Mouse (Mus musculus): ENCODE measurements at regions not wholly inside any gene's neighbourhood (a gene's known extent, or its start where the extent isn't known, plus 50 kb on each side); places are given as distances from the start of the nearest gene placed in this dataset.
A peak's percentile ranks its signal among the peaks of the same experiment; 100 is the strongest.

GRCm38 (mm10) chr9:98791709-98792108, 50.6 kb upstream of the Prr23a1 start:
- no peaks in the 10 kb centered on the region for H3K27me3 ChIP-seq (ENCODE audit: insufficient read depth, poor library complexity, severe bottlenecking)
- 76% methylated on average over 4 of the region's 4 CpGs for WGBS
- H3K4me1 ChIP-seq = no peaks in the 10 kb centered on the region
- H3K4me3 ChIP-seq = no peak overlapping the region
- no peak overlapping the region for H3K27ac ChIP-seq
- H3K9me3 ChIP-seq = no peaks in the 10 kb centered on the region
- DNase-seq (ENCODE audit: low spot score) = no peak
- H3K36me3 ChIP-seq = no peaks in the 10 kb centered on the region

DNA sequence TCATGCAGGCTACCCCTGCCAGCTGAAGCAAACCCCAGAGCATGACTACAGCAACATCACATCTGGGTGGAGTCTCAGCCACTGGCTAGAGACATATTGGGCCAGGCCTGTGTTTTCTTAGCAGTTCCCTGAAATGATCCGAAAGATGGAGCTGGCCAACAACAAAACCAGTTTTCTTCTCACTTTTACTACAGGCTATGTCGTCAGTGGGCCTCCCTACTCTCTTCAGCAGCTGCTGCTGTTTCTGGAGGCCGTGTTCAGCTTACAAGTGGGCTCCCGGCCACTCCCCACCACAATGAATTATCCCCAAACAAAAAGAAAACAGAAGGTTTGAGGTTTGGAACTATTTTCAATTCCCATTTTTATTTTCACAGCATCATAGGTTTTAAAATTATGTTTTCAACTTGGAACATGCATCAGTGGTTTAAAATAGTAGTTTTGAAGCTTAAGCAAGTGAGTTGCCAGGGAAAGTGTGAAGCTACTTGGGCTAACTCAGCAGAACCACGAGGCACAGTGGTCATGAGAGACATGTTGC, 68.6 kb upstream of the Prr23a1 start:
- Histone ChIP-seq H3K27me3 (ENCODE audit: insufficient read depth, poor library complexity, severe bottlenecking) (no peaks in the 10 kb centered on the region), H3K27ac (no peak overlapping the region), H3K36me3 (no peaks in the 10 kb centered on the region), H3K9me3 (no peaks in the 10 kb centered on the region), H3K4me1 (no peaks in the 10 kb centered on the region), H3K4me3 (no peak overlapping the region)
- 72% methylated on average over 5 of the region's 5 CpGs for WGBS
- no peak for DNase-seq (ENCODE audit: low spot score)

- Histone ChIP-seq H3K27ac (no peak overlapping the region), H3K4me3 (no peak overlapping the region), H3K27me3 (ENCODE audit: insufficient read depth, poor library complexity, severe bottlenecking) (no peaks in the 10 kb centered on the region), H3K36me3 (no peaks in the 10 kb centered on the region), H3K9me3 (no peaks in the 10 kb centered on the region), H3K4me1 (no peaks in the 10 kb centered on the region)
- 80% methylated on average over 11 of the region's 11 CpGs for WGBS
- DNase-seq (ENCODE audit: low spot score) = no peak
Measured at GRCm38 (mm10) chr9:98773212-98773611, 69.1 kb upstream of the Prr23a1 start.

DNA sequence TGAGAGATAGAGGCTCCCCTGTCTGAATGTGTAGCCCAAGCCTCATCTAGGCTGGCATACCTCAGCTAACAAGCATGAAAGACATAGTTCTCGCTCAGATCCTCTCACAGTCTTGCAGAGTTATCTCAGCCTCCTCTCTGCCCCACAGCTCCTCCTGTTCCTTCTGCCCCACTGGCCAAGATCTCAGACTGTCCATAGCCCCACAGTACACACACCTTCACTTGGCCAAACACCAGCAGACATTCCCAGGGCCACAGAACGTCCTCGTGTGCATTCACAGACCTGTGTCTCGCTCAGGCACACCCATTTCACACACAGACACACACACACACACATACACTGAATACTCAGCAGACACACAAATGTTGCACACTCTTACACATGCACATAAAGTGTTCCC, 87.5 kb upstream of the Prr23a1 start:
- Histone ChIP-seq H3K27me3 (ENCODE audit: insufficient read depth, poor library complexity, severe bottlenecking) (no peaks in the 10 kb centered on the region), H3K27ac (no peak overlapping the region), H3K9me3 (no peaks in the 10 kb centered on the region), H3K4me1 (no peaks in the 10 kb centered on the region), H3K36me3 (no peaks in the 10 kb centered on the region), H3K4me3 (no peak overlapping the region)
- WGBS = 78% methylated on average over 4 of the region's 4 CpGs
- DNase-seq (ENCODE audit: low spot score) = no peak

GRCm38 (mm10) chr9:98753356-98753953, 88.8 kb upstream of the Prr23a1 start:
- Histone ChIP-seq H3K27ac (no peak overlapping the region), H3K4me3 (no peak overlapping the region), H3K4me1 (no peaks in the 10 kb centered on the region), H3K9me3 (no peaks in the 10 kb centered on the region), H3K36me3 (no peaks in the 10 kb centered on the region), H3K27me3 (ENCODE audit: insufficient read depth, poor library complexity, severe bottlenecking) (no peaks in the 10 kb centered on the region)
- no peak for DNase-seq (ENCODE audit: low spot score)
- 70% methylated on average over 6 of the region's 6 CpGs for WGBS

GRCm38 (mm10) chr9:98743785-98744184, 98.5 kb upstream of the Prr23a1 start:
- Histone ChIP-seq H3K36me3 (no peaks in the 10 kb centered on the region), H3K4me3 (no peak overlapping the region), H3K4me1 (no peaks in the 10 kb centered on the region), H3K27me3 (ENCODE audit: insufficient read depth, poor library complexity, severe bottlenecking) (no peaks in the 10 kb centered on the region), H3K9me3 (no peaks in the 10 kb centered on the region), H3K27ac (no peak overlapping the region)
- no peak for DNase-seq (ENCODE audit: low spot score)

DNA sequence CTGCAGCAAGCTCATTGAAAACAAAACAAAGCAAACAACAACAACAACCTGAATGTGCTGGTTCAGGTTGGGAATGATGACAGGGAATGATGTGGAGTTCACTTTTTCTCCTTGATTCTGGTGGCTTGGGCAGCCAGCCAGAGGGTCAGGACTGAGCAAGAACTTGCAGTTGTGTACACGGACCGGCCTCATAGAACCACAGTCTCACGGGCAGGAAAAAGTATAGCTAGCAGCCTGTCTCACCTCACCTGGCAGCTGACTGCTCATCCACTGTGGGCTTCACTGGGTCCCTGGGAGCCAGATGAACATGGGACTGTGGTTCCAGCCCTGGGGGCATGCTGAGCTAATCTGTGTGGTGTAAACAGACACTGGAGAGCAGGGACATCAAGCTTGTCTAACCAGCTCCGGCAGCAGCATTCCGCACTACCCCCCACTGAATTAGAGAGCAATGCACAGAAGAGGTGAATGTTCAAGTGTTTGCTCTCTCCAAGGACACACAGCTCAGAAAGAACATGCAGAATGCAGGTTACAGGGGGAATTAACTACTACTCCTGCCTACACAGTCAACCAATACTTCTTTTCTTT, 114.9 kb upstream of the Prr23a1 start:
- H3K27me3 ChIP-seq (ENCODE audit: insufficient read depth, poor library complexity, severe bottlenecking) = no peaks in the 10 kb centered on the region
- H3K36me3 ChIP-seq = no peaks in the 10 kb centered on the region
- no peak for DNase-seq (ENCODE audit: low spot score)
- WGBS = 52% methylated on average over 5 of the region's 5 CpGs
- no peak overlapping the region for H3K4me3 ChIP-seq
- peaks cover 5% of the 10 kb centered on the region; the same call in 1 of the 2 replicates for H3K4me1 ChIP-seq
- H3K27ac ChIP-seq = no peak overlapping the region
- H3K9me3 ChIP-seq = 0 out of 2 replicates have a peak, but pooled peaks cover 3% of the 10 kb centered on the region

DNA sequence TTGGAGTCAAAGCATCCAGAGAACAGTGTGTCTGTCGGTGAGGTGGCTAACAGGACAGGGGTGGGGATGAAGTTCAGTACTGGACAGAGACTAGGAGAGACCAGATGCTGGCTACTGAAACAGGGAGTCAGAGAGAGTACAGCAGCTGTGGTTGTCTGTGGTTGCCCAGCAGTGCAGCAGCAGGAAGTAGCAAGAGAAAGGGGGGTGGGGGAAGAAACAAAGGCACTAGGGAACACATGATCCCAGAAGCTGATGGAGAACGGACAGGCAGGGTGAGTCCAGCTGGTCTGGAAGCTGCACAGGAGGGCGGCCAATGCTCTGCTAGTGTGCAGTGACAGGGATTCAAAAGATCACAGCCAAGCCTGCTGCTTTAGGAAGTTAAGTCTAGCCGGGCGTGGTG, 115.7 kb upstream of the Prr23a1 start:
- 54% methylated on average over 5 of the region's 5 CpGs for WGBS
- H3K4me1 ChIP-seq = peaks cover 5% of the 10 kb centered on the region; the same call in 1 of the 2 replicates
- H3K27ac ChIP-seq = no peak overlapping the region
- H3K27me3 ChIP-seq (ENCODE audit: insufficient read depth, poor library complexity, severe bottlenecking) = no peaks in the 10 kb centered on the region
- no peaks in the 10 kb centered on the region for H3K9me3 ChIP-seq
- DNase-seq (ENCODE audit: low spot score) = no peak
- H3K4me3 ChIP-seq = no peak overlapping the region
- H3K36me3 ChIP-seq = no peaks in the 10 kb centered on the region

- no peaks in the 10 kb centered on the region for H3K36me3 ChIP-seq
- 54% methylated on average over 3 of the region's 3 CpGs for WGBS
- H3K9me3 ChIP-seq = no peaks in the 10 kb centered on the region
- no peak overlapping the region for H3K27ac ChIP-seq
- H3K27me3 ChIP-seq (ENCODE audit: insufficient read depth, poor library complexity, severe bottlenecking) = no peaks in the 10 kb centered on the region
- no peak for DNase-seq (ENCODE audit: low spot score)
- H3K4me1 ChIP-seq = peaks cover 8% of the 10 kb centered on the region; the same call in 1 of the 2 replicates
- H3K4me3 ChIP-seq = no peak overlapping the region
Measured at GRCm38 (mm10) chr9:98722885-98723284, 119.4 kb upstream of the Prr23a1 start.

DNA sequence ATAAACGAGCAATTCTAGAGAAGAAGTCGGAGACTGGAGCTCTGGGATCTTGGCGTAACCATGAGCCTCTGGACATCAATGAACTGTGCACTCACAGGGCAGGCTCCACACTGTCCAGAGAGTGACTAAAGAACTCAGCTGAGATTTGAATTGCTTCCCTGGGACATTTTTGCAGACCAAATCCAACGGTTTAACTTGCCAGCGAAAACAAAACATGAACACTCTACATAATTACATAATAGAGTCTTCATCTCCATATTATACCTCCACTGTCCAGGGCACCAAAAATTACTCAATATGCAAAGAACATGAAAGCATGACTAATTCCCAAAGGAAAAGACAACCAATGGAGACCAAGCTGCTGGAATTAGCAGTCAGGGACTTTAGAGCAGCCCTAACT, 119.9 kb upstream of the Mrps22 start:
- DNase-seq (ENCODE audit: low spot score) = no peak
- no peak overlapping the region for H3K27ac ChIP-seq
- 0 out of 2 replicates have a peak, but pooled peaks cover 5% of the 10 kb centered on the region for H3K4me1 ChIP-seq
- WGBS = 82% methylated on average over 5 of the region's 5 CpGs
- H3K4me3 ChIP-seq = no peak overlapping the region
- no peaks in the 10 kb centered on the region for H3K36me3 ChIP-seq
- H3K27me3 ChIP-seq (ENCODE audit: insufficient read depth, poor library complexity, severe bottlenecking) = no peaks in the 10 kb centered on the region
- H3K9me3 ChIP-seq = no peaks in the 10 kb centered on the region

DNA sequence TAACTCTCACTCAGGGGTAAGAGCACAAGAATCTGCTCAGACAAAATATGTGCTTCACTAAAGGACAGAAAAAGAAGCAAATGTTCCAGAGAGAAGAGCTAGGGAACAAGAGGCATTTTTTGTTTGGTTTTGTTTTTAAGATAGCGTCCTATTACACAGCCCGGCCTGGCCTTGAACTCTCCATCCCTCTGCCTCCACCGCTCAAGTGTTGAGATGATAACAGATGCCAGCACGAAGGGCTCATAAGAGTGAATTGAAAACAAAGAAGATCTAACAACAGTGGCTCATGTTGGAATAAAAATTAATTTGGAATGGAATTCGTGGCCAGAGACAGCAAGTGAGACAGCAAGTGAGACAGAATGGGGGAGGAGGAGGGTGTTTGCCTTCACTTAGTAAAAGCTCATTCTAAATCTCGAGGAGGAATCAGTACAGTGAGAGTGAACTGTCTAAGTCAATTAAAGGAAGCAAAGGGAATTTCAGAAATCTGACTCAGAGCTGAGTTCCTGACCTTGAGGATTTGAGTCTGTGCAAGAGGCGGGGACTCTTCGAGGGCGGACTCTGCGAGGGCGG, 116.3 kb upstream of the Mrps22 start:
- 72% methylated on average over 11 of the region's 11 CpGs for WGBS
- Histone ChIP-seq H3K9me3 (no peaks in the 10 kb centered on the region), H3K4me1 (peaks cover 17% of the 10 kb centered on the region; the same call in 1 of the 2 replicates), H3K27ac (no peak overlapping the region), H3K27me3 (ENCODE audit: insufficient read depth, poor library complexity, severe bottlenecking) (no peaks in the 10 kb centered on the region), H3K4me3 (no peak overlapping the region), H3K36me3 (no peaks in the 10 kb centered on the region)
- no peak for DNase-seq (ENCODE audit: low spot score)

GRCm38 (mm10) chr9:98714661-98715060, 113.2 kb upstream of the Mrps22 start:
- no peak overlapping the region for H3K4me3 ChIP-seq
- H3K4me1 ChIP-seq = peaks cover 22% of the 10 kb centered on the region; the same call in 1 of the 2 replicates
- no peaks in the 10 kb centered on the region for H3K36me3 ChIP-seq
- 74% methylated on average over 9 of the region's 9 CpGs for WGBS
- no peaks in the 10 kb centered on the region for H3K27me3 ChIP-seq (ENCODE audit: insufficient read depth, poor library complexity, severe bottlenecking)
- no peaks in the 10 kb centered on the region for H3K9me3 ChIP-seq
- H3K27ac ChIP-seq = 0 out of 2 replicates have a peak overlapping the region, but pooled peaks have one; percentile 10
- DNase-seq (ENCODE audit: low spot score) = no peak

GRCm38 (mm10) chr9:98712826-98713225, 111.4 kb upstream of the Mrps22 start:
- Histone ChIP-seq H3K36me3 (no peaks in the 10 kb centered on the region), H3K27ac (no peak overlapping the region), H3K27me3 (ENCODE audit: insufficient read depth, poor library complexity, severe bottlenecking) (no peaks in the 10 kb centered on the region), H3K4me3 (no peak overlapping the region), H3K4me1 (peaks cover 18% of the 10 kb centered on the region; the same call in 1 of the 2 replicates), H3K9me3 (no peaks in the 10 kb centered on the region)
- 88% methylated on average over 7 of the region's 7 CpGs for WGBS
- DNase-seq (ENCODE audit: low spot score) = no peak

All from heart, embryonic 10.5 days (tissue).